Comparison of ENCODE assay signal across 14 mouse cellular contexts in genomic region chr4:47492311-47493086, GRCm38 (mm10). TPM values are rescaled to one million over a fixed set of nuclear protein-coding genes. Genes with fewer than 3 reads are reported as not detected.
A peak's percentile ranks its signal among the peaks of the same experiment; 100 is the strongest.
DNase-seq lines count a peak whose midpoint lies in the region; ATAC-seq lines count a peak whose summit lies in the region.
"Had no signal": no experiment of that assay in that cellular context is flagged by ENCODE, and none has a peak within 500 bp of the region (broad histone marks: within the 10 kb centered on the region; RNA-seq: fewer than 3 reads in every experiment).

No protein-coding gene starts in this region.

- DNase-seq in limb, embryonic 11.5 days (ENCODE audit: low spot score), result no peak
- DNase-seq in limb, embryonic 10.5 days (ENCODE audit: low spot score), result no peak
- DNase-seq in forelimb bud, embryonic 11.5 days (ENCODE audit: low read depth, low spot score), result peak; percentile 46
- DNase-seq in mesoderm, embryonic 11.5 days (ENCODE audit: low read depth, low spot score), result peak; percentile 18
- DNase-seq in frontal cortex, postnatal 10 days (ENCODE audit: low spot score in 2 of 2), result no peak
- no peak for DNase-seq in adrenal gland, postnatal 10 days
- DNase-seq: cerebellum, postnatal 25 days; thymus, postnatal 4 days had no signal

- H3K36me3 ChIP-seq in limb, embryonic 11.5 days (ENCODE audit: control insufficient read depth, insufficient read depth, low read length), result no peaks in the 10 kb centered on the region
- H3K36me3 ChIP-seq in limb, embryonic 10.5 days, result no peaks in the 10 kb centered on the region
- H3K36me3 ChIP-seq in neural tube, embryonic 13.5 days, result no peaks in the 10 kb centered on the region
- no peaks in the 10 kb centered on the region for H3K36me3 ChIP-seq in heart, embryonic 11.5 days (ENCODE audit: control insufficient read depth, insufficient read depth, low read length)
- H3K36me3 ChIP-seq: heart, embryonic 12.5 days; kidney, embryonic 15.5 days; liver, embryonic 15.5 days had no signal

- peak overlapping the region; percentile 26; the same call in 1 of the 2 replicates for H3K27ac ChIP-seq in limb, embryonic 11.5 days (replicated peaks; ENCODE audit: low read depth, low read length)
- no peak overlapping the region for H3K27ac ChIP-seq in limb, embryonic 10.5 days
- peak overlapping the region; percentile 39; the same call in 1 of the 2 replicates for H3K27ac ChIP-seq in neural tube, embryonic 13.5 days (replicated peaks)
- no peak overlapping the region for H3K27ac ChIP-seq in heart, embryonic 11.5 days (ENCODE audit: low read depth, low read length)
- H3K27ac ChIP-seq: kidney, embryonic 15.5 days; liver, embryonic 15.5 days had no signal

- 36% methylated on average over 12 of the region's 12 CpGs for WGBS in limb, embryonic 11.5 days
- WGBS in limb, embryonic 10.5 days, result 64% methylated on average over 12 of the region's 12 CpGs
- 28% methylated on average over 12 of the region's 12 CpGs for WGBS in neural tube, embryonic 13.5 days
- WGBS in heart, embryonic 11.5 days (ENCODE audit: insufficient replicate concordance), result 73% methylated on average over 12 of the region's 12 CpGs

- no peaks in the 10 kb centered on the region for H3K27me3 ChIP-seq in limb, embryonic 11.5 days (ENCODE audit: control insufficient read depth, insufficient read depth, low read length)
- no peaks in the 10 kb centered on the region for H3K27me3 ChIP-seq in limb, embryonic 10.5 days (ENCODE audit: low read depth, poor library complexity, severe bottlenecking)
- peaks cover 3% of the 10 kb centered on the region; the same call in 1 of the 2 replicates for H3K27me3 ChIP-seq in neural tube, embryonic 13.5 days
- no peaks in the 10 kb centered on the region for H3K27me3 ChIP-seq in heart, embryonic 11.5 days (ENCODE audit: control insufficient read depth, insufficient read depth, low read length)
- H3K27me3 ChIP-seq: heart, embryonic 12.5 days; kidney, embryonic 15.5 days; liver, embryonic 15.5 days had no signal

- H3K4me2 ChIP-seq in limb, embryonic 11.5 days (ENCODE audit: low read depth, severe bottlenecking), result no peak overlapping the region
- no peak overlapping the region; the same call in 1 of the 2 replicates for H3K4me2 ChIP-seq in neural tube, embryonic 13.5 days
- no peak overlapping the region for H3K4me2 ChIP-seq in heart, embryonic 11.5 days
- H3K4me2 ChIP-seq: heart, embryonic 12.5 days; kidney, embryonic 15.5 days; liver, embryonic 15.5 days had no signal

- no peak for ATAC-seq in limb, embryonic 11.5 days (ENCODE audit: insufficient number of reproducible peaks, low FRiP score, low TSS enrichment, low read depth)
- peak; percentile 75 for ATAC-seq in neural tube, embryonic 13.5 days (ENCODE audit: low read depth)
- no peak for ATAC-seq in heart, embryonic 11.5 days (replicated peaks; ENCODE audit: insufficient number of reproducible peaks, low FRiP score, low TSS enrichment)
- ATAC-seq: lung, postnatal 0 days had no signal

- H3K4me1 ChIP-seq in limb, embryonic 11.5 days (ENCODE audit: control insufficient read depth, insufficient read depth, low read length), result peaks cover 15% of the 10 kb centered on the region
- peaks cover 32% of the 10 kb centered on the region for H3K4me1 ChIP-seq in limb, embryonic 10.5 days
- H3K4me1 ChIP-seq in neural tube, embryonic 13.5 days (replicated peaks), result peaks cover 25% of the 10 kb centered on the region
- H3K4me1 ChIP-seq in heart, embryonic 11.5 days (ENCODE audit: control insufficient read depth, insufficient read depth, low read length), result no peaks in the 10 kb centered on the region
- H3K4me1 ChIP-seq: kidney, embryonic 15.5 days; liver, embryonic 15.5 days had no signal

- H3K9me3 ChIP-seq in limb, embryonic 11.5 days (ENCODE audit: control insufficient read depth, low read length), result no peaks in the 10 kb centered on the region
- no peaks in the 10 kb centered on the region for H3K9me3 ChIP-seq in limb, embryonic 10.5 days (replicated peaks)
- H3K9me3 ChIP-seq in neural tube, embryonic 13.5 days, result no peaks in the 10 kb centered on the region
- no peaks in the 10 kb centered on the region for H3K9me3 ChIP-seq in heart, embryonic 11.5 days (replicated peaks; ENCODE audit: control insufficient read depth, low read length)
- H3K9me3 ChIP-seq: heart, embryonic 12.5 days; kidney, embryonic 15.5 days; liver, embryonic 15.5 days had no signal

- H3K9ac ChIP-seq in limb, embryonic 11.5 days (ENCODE audit: low read length), result no peak overlapping the region
- 0 out of 2 replicates have a peak overlapping the region, but pooled peaks have one; percentile 5 for H3K9ac ChIP-seq in neural tube, embryonic 13.5 days
- H3K9ac ChIP-seq in heart, embryonic 11.5 days (ENCODE audit: low read depth, low read length), result no peak overlapping the region
- H3K9ac ChIP-seq: heart, embryonic 12.5 days; kidney, embryonic 15.5 days; liver, embryonic 15.5 days had no signal

- no peak overlapping the region for H3K4me3 ChIP-seq in limb, embryonic 11.5 days (ENCODE audit: low read depth, low read length)
- no peak overlapping the region for H3K4me3 ChIP-seq in limb, embryonic 10.5 days
- no peak overlapping the region for H3K4me3 ChIP-seq in neural tube, embryonic 13.5 days
- H3K4me3 ChIP-seq in heart, embryonic 11.5 days (ENCODE audit: low read depth, low read length), result no peak overlapping the region
- H3K4me3 ChIP-seq: heart, embryonic 12.5 days; kidney, embryonic 15.5 days; liver, embryonic 15.5 days had no signal

RNA-seq across cellular contexts. Expression of gene Sec61b, which starts 18.0 kb away (rescaled TPM):
- 459 and 468 TPM in 2 replicates for polyA plus RNA-seq in limb, embryonic 11.5 days (2014; fragmentation: Nextera tagmentation; extraction: Ambion mirVana)
- polyA plus RNA-seq in limb, embryonic 10.5 days (2016; fragmentation: Nextera tagmentation; extraction: Ambion mirVana), result 412 and 434 TPM in 2 replicates
- polyA plus RNA-seq in neural tube, embryonic 13.5 days (2015; fragmentation: Nextera tagmentation; extraction: Ambion mirVana), result 253 and 291 TPM in 2 replicates
- polyA plus RNA-seq in heart, embryonic 11.5 days (2014; fragmentation: Nextera tagmentation; extraction: Ambion mirVana), result 201 and 211 TPM in 2 replicates
- 100 to 1,000 TPM; 149 to 186 TPM for total RNA-seq in adrenal gland, postnatal 10 days (2021)

RNA-seq across cellular contexts. Expression of gene Alg2, which starts 18.4 kb away (rescaled TPM):
- 92.2 and 98.7 TPM in 2 replicates for polyA plus RNA-seq in limb, embryonic 11.5 days (2014; fragmentation: Nextera tagmentation; extraction: Ambion mirVana)
- 76.8 and 92.2 TPM in 2 replicates for polyA plus RNA-seq in limb, embryonic 10.5 days (2016; fragmentation: Nextera tagmentation; extraction: Ambion mirVana)
- polyA plus RNA-seq in neural tube, embryonic 13.5 days (2015; fragmentation: Nextera tagmentation; extraction: Ambion mirVana), result 285 and 310 TPM in 2 replicates
- 34.6 and 37.7 TPM in 2 replicates for polyA plus RNA-seq in heart, embryonic 11.5 days (2014; fragmentation: Nextera tagmentation; extraction: Ambion mirVana)
- 10 to 100 TPM; 68.8 to 83.3 TPM for total RNA-seq in adrenal gland, postnatal 10 days (2021)

Comparison
In these comparisons a context has a peak if more than half of its experiments do, and no peak if none do; other contexts are left out.
1. H3K27ac ChIP-seq: peak in limb, embryonic 11.5 days (single experiment) and neural tube, embryonic 13.5 days (single experiment); none in limb, embryonic 10.5 days (single experiment) and heart, embryonic 11.5 days (single experiment).
2. DNase-seq: peak in forelimb bud, embryonic 11.5 days (single experiment) and mesoderm, embryonic 11.5 days (single experiment); none in limb, embryonic 11.5 days (single experiment), limb, embryonic 10.5 days (single experiment), frontal cortex, postnatal 10 days (0 of 2) and adrenal gland, postnatal 10 days (single experiment).